Mouse (Mus musculus) heart, postnatal 0 days (tissue): Measurements from ENCODE around the gene Thsd7b.

Source experiments
- CTCF ChIP-seq: IDR thresholded peaks from 2 replicates; pipeline ENCODE4 v1.5.1; 2016; ENCODE audit warnings: antibody characterized with exemption, control low read depth, low read depth
- EP300 ChIP-seq: IDR thresholded peaks from 2 replicates; pipeline ENCODE4 v1.6.1; 2016; ENCODE audit warnings: antibody characterized with exemption, low read depth

- no peak for TF ChIP-seq CTCF
- no peak for TF ChIP-seq EP300
Observed at GRCm38 (mm10) chr1:129712706-129713105, 439.6 kb downstream of the Thsd7b start.
